Mouse (Mus musculus): ENCODE results near the gene Pcsk5. TPM values are rescaled to one million over a fixed set of nuclear protein-coding genes. Genes with fewer than 3 reads are reported as not detected.

Gene Pcsk5
- polyA plus RNA-seq, 1 experiment from 2014 or later = 24.0 TPM

- H3K4me2 ChIP-seq (ENCODE audit: low read depth, low read length) = no peak overlapping the region
- WGBS = 31% methylated on average over 1 of the region's 1 CpGs
- no peak overlapping the region for H3K4me3 ChIP-seq (ENCODE audit: low read depth, low read length)
- no peaks in the 10 kb centered on the region for H3K9me3 ChIP-seq (ENCODE audit: control insufficient read depth, low read length)
- H3K4me1 ChIP-seq (ENCODE audit: control insufficient read depth, insufficient read depth, low read length) = no peaks in the 10 kb centered on the region; the same call in 1 of the 2 replicates
- no peak overlapping the region for H3K27ac ChIP-seq (replicated peaks; ENCODE audit: low read depth, low read length)
- no peak for DNase-seq (ENCODE audit: low spot score)
- no peaks in the 10 kb centered on the region for H3K27me3 ChIP-seq (replicated peaks; ENCODE audit: control insufficient read depth, insufficient read depth, low read length)
- H3K36me3 ChIP-seq (ENCODE audit: control insufficient read depth, insufficient read depth, low read length) = no peaks in the 10 kb centered on the region
- no peak overlapping the region for H3K9ac ChIP-seq (ENCODE audit: low read depth, low read length)
- ATAC-seq (ENCODE audit: low read depth) = no peak
These were observed 96.0 kb downstream of the Pcsk5 start for GRCm38 (mm10) chr19:17741465-17741864.

DNA sequence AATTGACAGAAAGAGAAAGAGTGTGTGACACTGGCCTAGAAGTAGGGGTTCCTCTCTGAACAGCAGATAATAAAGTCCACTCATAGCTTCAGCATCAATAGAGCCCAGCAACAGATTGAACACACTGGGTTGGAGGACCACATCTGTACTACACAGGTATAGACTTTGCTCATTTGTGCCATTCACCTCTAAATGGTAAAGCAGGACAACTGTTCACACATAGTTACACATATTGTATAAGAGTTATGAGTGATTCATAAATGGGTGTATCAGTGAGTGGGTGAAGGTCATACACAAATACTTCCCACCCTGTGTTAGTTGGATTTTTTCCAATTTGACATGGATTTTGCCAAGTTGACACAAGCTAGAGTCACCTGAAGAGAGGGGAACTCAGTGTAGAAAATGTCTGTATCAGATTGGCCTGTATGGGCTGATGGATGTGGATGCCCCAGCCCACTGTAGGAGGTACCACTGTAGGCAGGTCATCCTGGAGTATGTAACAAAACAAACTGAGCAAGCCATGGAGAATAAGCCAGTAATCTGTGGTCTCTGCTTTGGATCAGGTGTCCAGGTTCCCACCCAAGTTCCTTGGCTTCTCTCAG, 104.7 kb downstream of the Pcsk5 start:
- no peaks in the 10 kb centered on the region for H3K27me3 ChIP-seq (replicated peaks; ENCODE audit: control insufficient read depth, insufficient read depth, low read length)
- no peak overlapping the region for H3K9ac ChIP-seq (ENCODE audit: low read depth, low read length)
- no peak for DNase-seq (ENCODE audit: low spot score)
- no peaks in the 10 kb centered on the region for H3K9me3 ChIP-seq (ENCODE audit: control insufficient read depth, low read length)
- no peak for ATAC-seq (ENCODE audit: low read depth)
- H3K4me2 ChIP-seq (ENCODE audit: low read depth, low read length) = no peak overlapping the region
- no peak overlapping the region for H3K27ac ChIP-seq (replicated peaks; ENCODE audit: low read depth, low read length)
- no peak overlapping the region for H3K4me3 ChIP-seq (ENCODE audit: low read depth, low read length)
- no peaks in the 10 kb centered on the region for H3K4me1 ChIP-seq (ENCODE audit: control insufficient read depth, insufficient read depth, low read length)
- no peaks in the 10 kb centered on the region for H3K36me3 ChIP-seq (ENCODE audit: control insufficient read depth, insufficient read depth, low read length)

DNA sequence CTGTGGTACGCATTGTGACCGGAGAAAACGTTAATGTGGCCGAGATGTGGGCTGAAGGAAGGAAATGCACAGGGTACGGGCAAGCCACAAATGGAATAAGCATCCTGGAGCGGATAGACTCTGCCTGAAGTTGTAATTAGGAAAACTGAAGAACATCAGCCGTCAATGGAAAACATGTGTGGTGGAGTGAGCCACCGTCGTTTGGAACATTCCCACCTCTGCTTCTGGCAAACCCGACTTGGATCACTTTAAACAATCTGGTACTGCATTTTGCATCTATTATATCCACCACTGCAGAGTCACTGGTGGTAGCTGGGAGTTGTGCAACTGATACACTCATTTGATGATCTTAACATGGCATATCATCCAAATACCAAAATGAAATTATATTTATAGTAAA, 120.4 kb downstream of the Pcsk5 start:
- no peaks in the 10 kb centered on the region for H3K27me3 ChIP-seq (replicated peaks; ENCODE audit: control insufficient read depth, insufficient read depth, low read length)
- 41% methylated on average over 10 of the region's 10 CpGs for WGBS
- no peaks in the 10 kb centered on the region for H3K9me3 ChIP-seq (ENCODE audit: control insufficient read depth, low read length)
- H3K27ac ChIP-seq (replicated peaks; ENCODE audit: low read depth, low read length) = no peak overlapping the region
- DNase-seq (ENCODE audit: low spot score) (peak; percentile 55), ATAC-seq (ENCODE audit: low read depth) (0 out of 2 replicates have a peak, but pooled peaks have one; percentile 44)
- H3K4me1 ChIP-seq (ENCODE audit: control insufficient read depth, insufficient read depth, low read length) = 0 out of 2 replicates have a peak, but pooled peaks cover 8% of the 10 kb centered on the region
- no peak overlapping the region for H3K9ac ChIP-seq (ENCODE audit: low read depth, low read length)
- no peak overlapping the region for H3K4me2 ChIP-seq (ENCODE audit: low read depth, low read length)
- no peak overlapping the region for H3K4me3 ChIP-seq (ENCODE audit: low read depth, low read length)
- H3K36me3 ChIP-seq (ENCODE audit: control insufficient read depth, insufficient read depth, low read length) = 0 out of 2 replicates have a peak, but pooled peaks cover 4% of the 10 kb centered on the region

DNA sequence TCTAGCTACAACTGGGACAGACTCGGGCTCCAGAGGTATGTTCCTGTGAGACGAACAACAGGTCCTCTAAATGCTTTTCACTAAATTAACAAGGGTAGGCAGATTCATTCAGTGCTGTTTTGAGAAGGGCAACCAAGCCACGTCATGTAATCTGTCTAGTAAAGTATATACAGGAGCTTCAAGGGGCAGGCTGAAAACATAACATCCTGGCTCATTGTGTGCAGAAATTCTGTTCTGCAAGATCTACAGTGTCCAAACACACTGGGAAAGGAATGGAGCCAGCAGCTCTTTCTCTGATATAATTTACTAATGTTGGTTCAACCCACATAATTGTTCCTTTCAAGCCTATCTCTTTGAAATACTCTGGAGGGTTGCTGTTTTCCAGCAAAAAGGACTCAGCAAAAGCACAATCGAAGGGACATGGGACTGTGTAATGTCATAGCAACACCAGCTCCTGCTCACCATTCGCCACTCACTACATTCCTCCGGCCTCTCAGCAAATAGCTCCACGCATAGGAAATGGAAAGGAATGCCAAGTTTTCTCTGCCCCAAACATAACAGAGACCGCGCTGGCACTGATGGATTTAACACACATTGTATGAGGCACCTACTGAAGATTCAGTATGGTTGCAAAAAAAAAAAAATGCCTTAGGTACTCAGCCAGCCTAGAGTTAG, 122.0 kb downstream of the Pcsk5 start:
- Histone ChIP-seq H3K9me3 (ENCODE audit: control insufficient read depth, low read length) (no peaks in the 10 kb centered on the region), H3K36me3 (ENCODE audit: control insufficient read depth, insufficient read depth, low read length) (peaks cover 14% of the 10 kb centered on the region; the same call in 1 of the 2 replicates), H3K4me1 (ENCODE audit: control insufficient read depth, insufficient read depth, low read length) (0 out of 2 replicates have a peak, but pooled peaks cover 8% of the 10 kb centered on the region), H3K4me2 (ENCODE audit: low read depth, low read length) (no peak overlapping the region), H3K4me3 (ENCODE audit: low read depth, low read length) (no peak overlapping the region), H3K9ac (ENCODE audit: low read depth, low read length) (no peak overlapping the region), H3K27ac (replicated peaks; ENCODE audit: low read depth, low read length) (no peak overlapping the region), H3K27me3 (replicated peaks; ENCODE audit: control insufficient read depth, insufficient read depth, low read length) (no peaks in the 10 kb centered on the region)
- 56% methylated on average over 9 of the region's 9 CpGs for WGBS
- DNase-seq (ENCODE audit: low spot score) = peak; percentile 29
- ATAC-seq (ENCODE audit: low read depth) = no peak

DNA sequence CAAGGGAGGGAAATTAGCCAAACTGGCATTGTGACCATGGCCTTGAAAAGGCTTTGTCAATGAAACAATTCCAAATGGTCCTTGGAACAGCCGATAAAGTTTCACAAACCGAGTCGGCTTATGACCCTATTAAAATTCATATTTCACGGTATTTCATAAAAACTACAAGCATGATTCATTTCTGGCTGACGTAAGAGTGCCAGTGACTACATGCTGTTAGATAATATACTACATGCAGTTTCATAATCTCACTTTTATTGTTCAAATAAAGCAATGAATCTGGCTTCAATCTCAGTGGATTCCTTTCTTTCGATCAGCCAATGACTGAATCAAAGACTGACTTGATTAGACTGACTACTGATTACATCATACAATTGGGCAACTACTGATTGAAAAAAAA, 145.8 kb downstream of the Pcsk5 start:
- no peak for ATAC-seq (ENCODE audit: low read depth)
- H3K36me3 ChIP-seq (ENCODE audit: control insufficient read depth, insufficient read depth, low read length) = no peaks in the 10 kb centered on the region
- no peak overlapping the region for H3K4me3 ChIP-seq (ENCODE audit: low read depth, low read length)
- H3K4me2 ChIP-seq (ENCODE audit: low read depth, low read length) = no peak overlapping the region
- no peak overlapping the region for H3K27ac ChIP-seq (replicated peaks; ENCODE audit: low read depth, low read length)
- no peaks in the 10 kb centered on the region for H3K27me3 ChIP-seq (replicated peaks; ENCODE audit: control insufficient read depth, insufficient read depth, low read length)
- no peaks in the 10 kb centered on the region for H3K4me1 ChIP-seq (ENCODE audit: control insufficient read depth, insufficient read depth, low read length)
- no peak for DNase-seq (ENCODE audit: low spot score)
- WGBS = 89% methylated on average over 6 of the region's 6 CpGs
- H3K9ac ChIP-seq (ENCODE audit: low read depth, low read length) = no peak overlapping the region
- H3K9me3 ChIP-seq (ENCODE audit: control insufficient read depth, low read length) = no peaks in the 10 kb centered on the region

DNA sequence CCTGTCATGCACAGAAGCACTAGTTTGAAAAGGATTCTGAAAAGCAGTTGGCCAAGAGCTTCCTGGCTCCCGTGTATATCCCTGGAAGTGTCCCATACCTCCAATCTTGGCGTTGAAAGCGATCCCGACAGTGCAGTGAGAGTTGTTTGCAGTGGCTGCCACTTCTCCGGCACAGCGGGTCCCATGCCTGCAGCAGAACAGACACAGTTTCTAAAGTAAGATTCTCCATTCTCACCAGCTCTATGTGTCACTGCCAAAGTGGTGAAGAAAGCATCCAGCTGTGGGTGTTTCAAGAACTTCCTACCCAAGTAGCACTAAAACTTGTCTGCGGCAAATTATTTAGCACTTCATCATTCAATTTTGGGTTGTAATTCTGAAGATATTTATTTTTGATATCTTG, 159.1 kb downstream of the Pcsk5 start:
- Histone ChIP-seq H3K27ac (replicated peaks; ENCODE audit: low read depth, low read length) (no peak overlapping the region), H3K4me2 (ENCODE audit: low read depth, low read length) (no peak overlapping the region), H3K4me3 (ENCODE audit: low read depth, low read length) (no peak overlapping the region), H3K9ac (ENCODE audit: low read depth, low read length) (no peak overlapping the region), H3K36me3 (ENCODE audit: control insufficient read depth, insufficient read depth, low read length) (peaks cover 15% of the 10 kb centered on the region), H3K9me3 (ENCODE audit: control insufficient read depth, low read length) (no peaks in the 10 kb centered on the region), H3K4me1 (ENCODE audit: control insufficient read depth, insufficient read depth, low read length) (no peaks in the 10 kb centered on the region), H3K27me3 (replicated peaks; ENCODE audit: control insufficient read depth, insufficient read depth, low read length) (no peaks in the 10 kb centered on the region)
- no peak for DNase-seq (ENCODE audit: low spot score)
- WGBS = 85% methylated on average over 7 of the region's 7 CpGs
- ATAC-seq (ENCODE audit: low read depth) = no peak

DNA sequence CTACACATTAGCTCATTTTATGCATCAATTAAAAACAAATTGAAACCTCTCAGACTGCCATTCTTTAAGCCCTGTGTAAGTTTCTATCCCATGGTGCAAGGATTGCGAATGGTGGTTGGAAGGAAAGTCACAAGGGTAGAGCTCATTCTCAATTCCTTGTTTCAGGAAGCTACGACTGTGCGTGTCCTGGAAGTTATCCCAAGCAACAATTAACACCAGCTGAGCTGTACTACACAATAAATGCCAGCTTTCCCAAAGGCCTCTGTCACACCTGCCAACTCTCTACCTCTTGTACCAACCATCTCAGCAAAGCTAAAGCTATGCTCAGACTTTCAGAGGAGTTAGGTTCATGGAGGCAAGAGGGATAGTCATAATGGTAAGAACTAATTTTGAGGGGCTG, 174.8 kb downstream of the Pcsk5 start:
- no peak for ATAC-seq (ENCODE audit: low read depth)
- Histone ChIP-seq H3K4me2 (ENCODE audit: low read depth, low read length) (no peak overlapping the region), H3K4me3 (ENCODE audit: low read depth, low read length) (no peak overlapping the region), H3K9ac (ENCODE audit: low read depth, low read length) (no peak overlapping the region), H3K36me3 (ENCODE audit: control insufficient read depth, insufficient read depth, low read length) (no peaks in the 10 kb centered on the region), H3K9me3 (ENCODE audit: control insufficient read depth, low read length) (no peaks in the 10 kb centered on the region), H3K27me3 (replicated peaks; ENCODE audit: control insufficient read depth, insufficient read depth, low read length) (no peaks in the 10 kb centered on the region), H3K27ac (replicated peaks; ENCODE audit: low read depth, low read length) (no peak overlapping the region), H3K4me1 (ENCODE audit: control insufficient read depth, insufficient read depth, low read length) (peaks cover 10% of the 10 kb centered on the region)
- WGBS = 82% methylated on average over 3 of the region's 3 CpGs
- no peak for DNase-seq (ENCODE audit: low spot score)

DNA sequence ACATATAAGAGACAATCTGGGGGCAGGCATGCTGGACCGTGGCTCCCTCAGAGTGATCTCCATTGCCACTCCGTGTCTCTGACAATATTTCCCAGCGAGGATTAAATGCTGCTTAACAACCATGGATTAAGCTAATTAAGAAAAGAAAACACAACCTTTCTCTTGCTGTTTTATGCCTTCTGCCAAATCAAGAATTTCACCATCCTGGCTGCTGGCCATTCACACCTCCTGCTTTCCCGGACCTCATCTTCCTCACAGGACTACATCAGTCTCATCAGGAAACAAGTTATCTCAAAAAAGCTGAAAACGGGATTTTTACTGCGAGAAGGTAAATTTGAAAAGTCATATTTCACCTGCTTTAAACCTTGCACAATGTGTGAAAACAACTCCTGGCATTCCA, 175.2 kb downstream of the Pcsk5 start:
- Histone ChIP-seq H3K4me3 (ENCODE audit: low read depth, low read length) (no peak overlapping the region), H3K4me1 (ENCODE audit: control insufficient read depth, insufficient read depth, low read length) (peaks cover 10% of the 10 kb centered on the region), H3K9ac (ENCODE audit: low read depth, low read length) (no peak overlapping the region), H3K9me3 (ENCODE audit: control insufficient read depth, low read length) (no peaks in the 10 kb centered on the region), H3K36me3 (ENCODE audit: control insufficient read depth, insufficient read depth, low read length) (no peaks in the 10 kb centered on the region), H3K27me3 (replicated peaks; ENCODE audit: control insufficient read depth, insufficient read depth, low read length) (no peaks in the 10 kb centered on the region), H3K27ac (replicated peaks; ENCODE audit: low read depth, low read length) (no peak overlapping the region), H3K4me2 (ENCODE audit: low read depth, low read length) (no peak overlapping the region)
- WGBS = 81% methylated on average over 6 of the region's 6 CpGs
- DNase-seq (ENCODE audit: low spot score) = no peak
- ATAC-seq (ENCODE audit: low read depth) = no peak

GRCm38 (mm10) chr19:17659321-17659720, 178.1 kb downstream of the Pcsk5 start:
- peak; percentile 62 for DNase-seq (ENCODE audit: low spot score)
- H3K4me2 ChIP-seq (ENCODE audit: low read depth, low read length) = no peak overlapping the region
- peak; percentile 15; the same call in 1 of the 2 replicates for ATAC-seq (ENCODE audit: low read depth)
- H3K9ac ChIP-seq (ENCODE audit: low read depth, low read length) = no peak overlapping the region
- WGBS = 16% methylated on average over 3 of the region's 3 CpGs
- H3K27me3 ChIP-seq (replicated peaks; ENCODE audit: control insufficient read depth, insufficient read depth, low read length) = no peaks in the 10 kb centered on the region
- H3K27ac ChIP-seq (replicated peaks; ENCODE audit: low read depth, low read length) = no peak overlapping the region
- no peaks in the 10 kb centered on the region for H3K9me3 ChIP-seq (ENCODE audit: control insufficient read depth, low read length)
- no peak overlapping the region for H3K4me3 ChIP-seq (ENCODE audit: low read depth, low read length)
- no peaks in the 10 kb centered on the region for H3K36me3 ChIP-seq (ENCODE audit: control insufficient read depth, insufficient read depth, low read length)
- peaks cover 10% of the 10 kb centered on the region for H3K4me1 ChIP-seq (ENCODE audit: control insufficient read depth, insufficient read depth, low read length)
